Mouse (Mus musculus): ENCODE results near the gene Gadd45b.

- no peak for TF ChIP-seq BHLHE40 (IDR thresholded peaks at IDR 0.05; ENCODE audit: low read depth, low read length)
- no peak for TF ChIP-seq CHD1 (IDR thresholded peaks at IDR 0.05; ENCODE audit: low read depth, low read length)
- TF ChIP-seq RCOR1 (conservative IDR thresholded peaks at IDR 0.05; ENCODE audit: low read depth, low read length), result no peak
- TF ChIP-seq POLR2A (IDR thresholded peaks at IDR 0.05; ENCODE audit: low read depth, low read length), result no peak
- TF ChIP-seq ZNF384 (IDR thresholded peaks at IDR 0.05; ENCODE audit: low read depth, low read length), result no peak
- no peak for TF ChIP-seq SMC3 (IDR thresholded peaks at IDR 0.05; ENCODE audit: low read depth, low read length)
- no peak for TF ChIP-seq CTCF (conservative IDR thresholded peaks at IDR 0.05 in 1 of 2, IDR thresholded peaks at IDR 0.05 in 1 of 2; ENCODE audit: low read depth in 2 of 2, low read length in 2 of 2)
- no peak for TF ChIP-seq USF2 (conservative IDR thresholded peaks at IDR 0.05; ENCODE audit: low read depth, low read length)
- TF ChIP-seq TBP (conservative IDR thresholded peaks at IDR 0.05; ENCODE audit: low read depth, low read length), result no peak
- TF ChIP-seq SIN3A (IDR thresholded peaks at IDR 0.05; ENCODE audit: low read length), result no peak
- no peak for TF ChIP-seq MXI1 (IDR thresholded peaks at IDR 0.05; ENCODE audit: low read depth, low read length)
- TF ChIP-seq USF1 (IDR thresholded peaks at IDR 0.05; ENCODE audit: low read depth, low read length), result no peak
Observed at GRCm38 (mm10) chr10:80913364-80914011, 16.4 kb upstream of the Gadd45b start.

Measured in CH12.LX (cell line).